Mouse (Mus musculus) hindbrain, embryonic 11.5 days (tissue): ENCODE measurements around the gene Naa15. TPM values are rescaled to one million over a fixed set of nuclear protein-coding genes. Genes with fewer than 3 reads are reported as not detected.
A peak's percentile ranks its signal among the peaks of the same experiment; 100 is the strongest.
"Not testable (repeated sequence)": the region's sequence is repeated elsewhere in the genome, so short reads cannot be mapped to it uniquely, and the experiment has no call there.

Experiments
- ATAC-seq: fragments of 200-750 bp; cut with Nextera tagmentation; 2 replicates; pipeline ENCODE4 v1.8.0; 2017; ENCODE audit warnings: mild to moderate bottlenecking, moderate TSS enrichment, moderate library complexity; ENCODE audit not compliant: low FRiP score
- DNase-seq: peaks from one replicate; pipeline ENCODE4 v3.0.0-alpha.2; 2015; ENCODE audit warnings: low spot score
- H3K27ac ChIP-seq: fragments of 300-500 bp; sonication (generic); 2 replicates; pipeline ENCODE4 v1.5.1; 2014; ENCODE audit warnings: mild to moderate bottlenecking, low read depth, low read length
- H3K27me3 ChIP-seq: fragments of 300-500 bp; sonication (generic); 2 replicates; pipeline ENCODE4 v1.6.1; 2014; ENCODE audit warnings: mild to moderate bottlenecking, low read length, moderate library complexity, mixed read lengths; ENCODE audit not compliant: control insufficient read depth, insufficient read depth
- H3K36me3 ChIP-seq: fragments of 300-500 bp; sonication (generic); 2 replicates; pipeline ENCODE4 v1.6.1; 2014; ENCODE audit warnings: mild to moderate bottlenecking, low read length, moderate library complexity, mixed read lengths; ENCODE audit not compliant: control insufficient read depth, insufficient read depth
- H3K4me1 ChIP-seq: fragments of 300-500 bp; sonication (generic); replicated peaks from 2 replicates; pipeline ENCODE4 v1.6.1; 2014; ENCODE audit warnings: low read length, mixed read lengths; ENCODE audit not compliant: control insufficient read depth, insufficient read depth
- H3K4me2 ChIP-seq: fragments of 300-500 bp; sonication (generic); replicated peaks from 2 replicates; pipeline ENCODE4 v1.6.1; 2014; ENCODE audit warnings: mild to moderate bottlenecking, low read depth, low read length
- H3K4me3 ChIP-seq: fragments of 300-500 bp; sonication (generic); 2 replicates; pipeline ENCODE4 v1.5.1; 2014; ENCODE audit warnings: low read depth, low read length
- H3K9ac ChIP-seq: fragments of 300-500 bp; sonication (generic); 2 replicates; pipeline ENCODE4 v1.6.1; 2014; ENCODE audit warnings: low read depth, low read length
- H3K9me3 ChIP-seq: fragments of 300-500 bp; sonication (generic); 2 replicates; pipeline ENCODE4 v1.6.1; 2016; ENCODE audit warnings: low read length; ENCODE audit not compliant: control insufficient read depth
- whole genome bisulfite sequencing: fragments of 180-500 bp; shearing (Covaris S2); extraction: QIAGEN DNeasy Blood & Tissue Kit; methylation state at CpG from one replicate; pipeline ENCODE4 v1.1.7; 2014; 5-methylcytosine and 5-hydroxymethylcytosine counted together
- polyA plus RNA-seq: library from polyadenylated mRNA; unstranded; fragments of >200 nt; fragmentation: Nextera tagmentation; extraction: Ambion mirVana; gene quantifications from 2 replicates; pipeline ENCODE4 v1.2.1, GENCODE M21; 2014

Naa15 gene
- polyA plus RNA-seq, 1 experiment from 2014 or later = 59.3 TPM

DNA sequence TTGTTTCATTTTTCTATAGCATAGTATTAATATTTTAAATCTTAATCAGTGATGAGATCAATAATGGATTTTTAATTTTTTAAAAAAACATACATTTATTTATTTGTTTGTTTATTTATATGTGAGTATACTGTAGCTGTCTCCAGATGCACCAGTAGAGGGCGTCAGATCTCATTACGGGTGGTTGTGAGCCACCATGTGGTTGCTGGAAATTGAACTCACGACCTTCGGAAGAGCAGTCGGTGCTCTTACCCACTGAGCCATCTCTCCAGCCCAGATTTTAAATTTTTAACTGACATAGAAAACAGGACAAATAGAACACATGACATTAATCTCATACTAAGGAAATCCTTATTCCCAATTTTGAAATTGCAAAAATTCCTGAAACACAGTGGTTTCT lies 19.4 kb downstream of the Naa15 start:
- not testable (repeated sequence) for H3K27me3 ChIP-seq, DNase-seq, H3K4me3 ChIP-seq, H3K36me3 ChIP-seq, H3K4me1 ChIP-seq, H3K27ac ChIP-seq, H3K9me3 ChIP-seq, ATAC-seq, H3K9ac ChIP-seq, H3K4me2 ChIP-seq
- WGBS = 87% methylated on average over 5 of the region's 5 CpGs

DNA sequence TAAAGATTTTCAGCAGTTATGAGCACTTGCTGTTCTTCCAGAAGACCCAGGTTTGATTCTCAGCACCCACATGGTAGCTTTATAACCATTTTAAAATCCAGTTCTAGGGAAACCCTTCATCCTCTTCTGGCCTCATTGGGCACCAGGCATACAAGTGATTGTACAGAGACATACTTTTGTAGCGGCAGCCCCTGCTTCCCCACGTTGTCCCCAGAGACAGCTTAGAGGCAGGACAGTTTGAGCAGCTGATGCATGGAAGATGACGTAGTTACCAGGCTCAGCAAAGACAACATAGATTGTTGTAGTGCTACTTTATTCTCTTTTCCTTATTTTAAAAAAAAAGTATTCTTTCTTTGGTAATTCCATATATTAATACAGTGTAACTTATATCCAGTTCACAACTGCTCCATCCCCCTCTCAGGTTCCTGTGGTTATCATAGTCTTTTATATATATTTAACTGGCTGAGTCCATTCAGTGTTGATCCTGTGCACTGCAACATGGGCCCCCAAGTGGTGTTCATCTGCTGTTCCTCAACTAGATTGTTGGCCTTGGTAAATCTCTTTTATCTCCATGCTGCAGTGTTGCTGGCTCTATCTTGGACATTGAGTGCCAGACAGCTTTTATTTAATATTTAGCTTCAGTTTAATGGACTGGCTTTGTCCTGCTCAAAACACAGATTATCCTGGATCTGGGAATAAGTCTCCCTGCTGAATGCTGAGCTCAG lies 20.1 kb downstream of the Naa15 start:
- no peak overlapping the region for H3K4me2 ChIP-seq
- DNase-seq = no peak
- H3K36me3 ChIP-seq = no peaks in the 10 kb centered on the region
- H3K27me3 ChIP-seq = no peaks in the 10 kb centered on the region
- WGBS = 84% methylated on average over 3 of the region's 3 CpGs
- no peak overlapping the region for H3K4me3 ChIP-seq
- no peak for ATAC-seq
- H3K9me3 ChIP-seq = no peaks in the 10 kb centered on the region
- H3K4me1 ChIP-seq = no peaks in the 10 kb centered on the region
- H3K27ac ChIP-seq = no peak overlapping the region
- no peak overlapping the region for H3K9ac ChIP-seq

DNA sequence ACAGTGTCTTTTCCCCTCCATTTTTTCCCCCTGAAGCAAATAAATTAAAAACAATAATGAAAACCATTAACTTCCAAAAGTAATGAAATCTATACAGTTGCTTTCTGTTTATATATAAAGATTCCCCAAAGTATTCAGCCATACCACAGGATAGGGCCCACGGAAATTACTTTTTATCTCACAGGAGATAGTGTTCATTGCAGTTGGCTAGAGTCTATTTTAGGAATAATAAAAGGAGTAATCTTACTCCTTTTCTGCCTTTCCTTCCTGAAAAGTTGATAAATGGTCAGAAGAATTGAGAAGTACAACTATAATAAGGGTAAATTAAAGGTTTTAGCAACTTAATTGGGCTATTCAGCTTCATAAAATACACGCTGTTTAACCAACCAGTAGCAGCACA lies 53.6 kb downstream of the Naa15 start:
- Histone ChIP-seq H3K4me3 (no peak overlapping the region), H3K4me1 (no peaks in the 10 kb centered on the region), H3K9ac (no peak overlapping the region), H3K4me2 (no peak overlapping the region), H3K27ac (no peak overlapping the region), H3K27me3 (no peaks in the 10 kb centered on the region), H3K36me3 (peaks cover 6% of the 10 kb centered on the region; the same call in 1 of the 2 replicates), H3K9me3 (no peaks in the 10 kb centered on the region)
- no peak for DNase-seq
- no peak for ATAC-seq
- 96% methylated on average over 2 of the region's 2 CpGs for WGBS

DNA sequence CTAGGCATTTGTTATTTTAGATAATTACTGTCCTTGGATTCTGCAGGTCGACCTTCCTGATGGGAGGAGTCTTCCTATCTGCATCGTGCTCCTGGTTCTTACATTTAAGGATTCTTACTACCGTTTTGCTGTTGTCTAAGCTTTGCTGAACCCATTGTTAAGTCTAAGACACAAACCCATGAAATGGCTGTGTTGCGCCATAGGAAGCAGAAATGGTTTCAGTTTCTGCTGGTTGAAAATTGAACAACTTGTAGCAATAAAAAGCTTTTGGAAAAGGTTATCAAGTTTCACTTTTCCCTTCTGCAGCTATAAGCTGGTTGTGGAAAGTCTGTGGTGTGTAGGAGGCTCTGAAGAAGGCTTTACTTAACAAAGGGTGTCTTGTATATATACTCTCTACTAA lies 60.8 kb downstream of the Naa15 start:
- no peaks in the 10 kb centered on the region for H3K27me3 ChIP-seq
- no peaks in the 10 kb centered on the region for H3K4me1 ChIP-seq
- no peak overlapping the region for H3K4me2 ChIP-seq
- 84% methylated on average over 4 of the region's 4 CpGs for WGBS
- ATAC-seq (no peak), DNase-seq (no peak)
- H3K9ac ChIP-seq = no peak overlapping the region
- no peaks in the 10 kb centered on the region for H3K9me3 ChIP-seq
- peaks cover 6% of the 10 kb centered on the region; the same call in 1 of the 2 replicates for H3K36me3 ChIP-seq
- H3K27ac ChIP-seq = no peak overlapping the region
- no peak overlapping the region for H3K4me3 ChIP-seq

DNA sequence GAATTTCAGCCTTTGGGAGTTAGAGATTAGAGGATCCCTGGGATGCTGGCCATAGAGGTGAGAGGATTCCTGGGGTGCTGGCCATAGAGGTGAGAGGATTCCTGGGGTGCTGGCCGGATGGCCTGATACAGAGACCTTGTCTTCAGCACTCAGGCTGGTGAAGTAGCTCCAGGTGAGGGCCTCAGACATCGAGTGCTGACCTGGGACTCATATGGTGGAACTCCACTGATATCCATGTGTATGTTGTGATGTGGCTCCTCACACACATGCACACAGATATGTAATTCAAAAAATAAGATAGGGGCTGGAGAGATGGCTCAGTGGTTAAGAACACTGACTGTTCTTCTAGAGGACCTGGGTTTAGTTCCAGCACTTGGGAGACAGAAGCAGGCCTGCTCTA lies 64.9 kb downstream of the Naa15 start:
- Histone ChIP-seq H3K9ac (no peak overlapping the region), H3K36me3 (no peaks in the 10 kb centered on the region), H3K9me3 (no peaks in the 10 kb centered on the region), H3K4me3 (no peak overlapping the region), H3K27ac (no peak overlapping the region), H3K4me2 (no peak overlapping the region), H3K4me1 (no peaks in the 10 kb centered on the region), H3K27me3 (no peaks in the 10 kb centered on the region)
- 43% methylated on average over 2 of the region's 2 CpGs for WGBS
- DNase-seq (no peak), ATAC-seq (no peak)

DNA sequence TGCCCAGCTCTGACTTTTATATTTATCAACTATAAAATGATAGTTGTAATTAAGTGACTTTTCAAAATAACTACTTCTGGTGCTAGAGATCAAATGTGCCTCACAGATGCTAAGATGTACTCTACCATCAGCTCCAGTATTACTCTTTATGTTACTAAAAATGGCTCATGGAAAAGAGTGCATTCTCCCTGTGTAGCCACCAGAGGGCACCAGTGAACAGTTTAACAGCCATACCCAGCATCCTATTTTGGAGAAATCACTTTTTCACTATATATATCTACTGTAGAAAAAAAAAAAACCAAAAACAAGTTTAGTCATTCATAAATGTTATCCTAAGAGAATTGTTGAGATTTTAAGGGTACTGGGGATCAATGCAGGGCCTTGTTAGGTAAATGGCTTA lies 66.1 kb downstream of the Naa15 start:
- Histone ChIP-seq H3K9ac (no peak overlapping the region), H3K9me3 (no peaks in the 10 kb centered on the region), H3K36me3 (no peaks in the 10 kb centered on the region), H3K4me3 (no peak overlapping the region), H3K4me1 (no peaks in the 10 kb centered on the region), H3K4me2 (no peak overlapping the region), H3K27me3 (no peaks in the 10 kb centered on the region), H3K27ac (no peak overlapping the region)
- ATAC-seq = no peak
- DNase-seq = peak; percentile 77

DNA sequence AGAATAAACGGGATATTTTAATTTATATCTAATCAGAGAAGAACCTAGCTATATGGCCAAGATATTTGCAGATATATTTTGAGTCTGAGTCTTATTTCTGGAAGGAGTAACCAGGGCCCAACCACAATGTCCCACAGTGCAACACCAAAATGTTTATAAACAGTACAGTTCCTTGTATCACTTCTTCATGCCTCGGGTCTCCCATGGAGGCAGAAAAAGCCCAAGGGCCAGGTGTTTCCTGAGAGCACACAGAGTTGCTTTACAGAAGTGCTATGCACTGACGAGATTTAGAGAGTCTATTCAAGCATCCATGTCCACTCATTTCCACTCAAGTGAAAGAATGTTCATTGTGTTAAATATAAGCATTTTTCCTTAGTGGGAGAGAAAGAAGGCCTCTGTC lies 66.9 kb downstream of the Naa15 start:
- H3K36me3 ChIP-seq = no peaks in the 10 kb centered on the region
- no peaks in the 10 kb centered on the region for H3K4me1 ChIP-seq
- DNase-seq = no peak
- 60% methylated on average over 3 of the region's 3 CpGs for WGBS
- no peak overlapping the region for H3K27ac ChIP-seq
- H3K4me3 ChIP-seq = no peak overlapping the region
- no peak for ATAC-seq
- H3K27me3 ChIP-seq = no peaks in the 10 kb centered on the region
- no peak overlapping the region for H3K9ac ChIP-seq
- no peaks in the 10 kb centered on the region for H3K9me3 ChIP-seq
- no peak overlapping the region for H3K4me2 ChIP-seq

DNA sequence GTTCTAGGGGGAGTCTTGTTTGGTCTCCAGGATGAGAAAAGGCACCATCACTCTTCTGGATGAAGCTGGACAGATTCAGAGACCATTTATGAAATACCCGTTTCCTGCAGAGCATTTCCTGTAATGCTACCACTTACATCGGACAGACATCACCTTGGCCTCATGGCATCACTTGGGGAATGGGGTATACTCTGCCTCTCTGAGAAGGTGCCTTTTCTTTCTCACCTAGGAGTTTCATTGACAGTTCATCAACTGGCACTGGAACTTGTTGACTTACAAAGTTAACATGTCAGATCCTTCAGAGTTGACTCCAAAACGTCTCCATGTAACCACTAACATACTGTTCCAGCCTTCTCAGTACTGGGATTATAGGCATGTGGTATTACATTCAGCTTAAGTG lies 67.8 kb downstream of the Naa15 start:
- DNase-seq = no peak
- Histone ChIP-seq H3K36me3 (no peaks in the 10 kb centered on the region), H3K4me2 (peak overlapping the region; percentile 83), H3K27me3 (no peaks in the 10 kb centered on the region), H3K4me3 (peak overlapping the region; percentile 69; the same call in 1 of the 2 replicates), H3K9me3 (no peaks in the 10 kb centered on the region), H3K9ac (peak overlapping the region; percentile 85; the same call in 1 of the 2 replicates), H3K4me1 (no peaks in the 10 kb centered on the region), H3K27ac (no peak overlapping the region)
- 81% methylated on average over 3 of the region's 3 CpGs for WGBS
- no peak for ATAC-seq

DNA sequence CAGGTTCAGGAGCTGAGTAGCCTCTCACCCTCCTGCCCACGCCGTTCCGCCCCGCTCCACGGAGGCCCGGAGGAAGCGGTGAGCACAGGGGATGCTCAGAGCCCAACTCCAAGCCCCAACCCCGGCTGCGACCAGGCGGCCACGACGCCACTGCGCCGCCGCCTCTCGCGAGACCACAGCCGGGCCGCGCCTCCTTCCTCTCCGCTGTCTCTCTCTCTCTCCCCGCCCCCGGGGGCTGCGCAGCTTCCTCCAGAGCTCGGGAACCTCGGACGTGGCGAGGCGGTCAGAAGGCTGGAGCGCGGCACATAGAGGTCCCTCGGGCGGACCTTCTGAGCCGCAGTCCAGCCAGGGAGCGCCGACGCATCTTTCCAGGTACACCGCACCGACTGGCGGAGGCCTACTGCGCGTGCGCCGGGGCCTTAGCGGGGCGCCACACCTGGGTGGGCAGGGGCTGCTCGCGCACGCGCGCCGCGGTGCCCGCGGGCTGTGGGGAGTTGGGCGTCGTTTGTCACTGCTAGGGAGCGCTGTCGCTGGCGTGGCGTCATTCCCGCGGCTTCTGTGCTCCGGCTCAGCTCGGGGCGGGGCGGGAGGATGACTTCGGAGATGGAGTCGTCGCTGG lies 68.9 kb downstream of the Naa15 start, which contains the start of gene Rab33b:
Gene Rab33b (plus strand): TSS at position 180 of the 619 bp plus-strand sequence.
- H3K9ac ChIP-seq = peak within 1 kb of the TSS; percentile 85
- H3K4me1 ChIP-seq = no peaks in the 10 kb centered on the region
- H3K27me3 ChIP-seq = no peaks in the 10 kb centered on the region
- ATAC-seq = peak; percentile 95
- H3K27ac ChIP-seq = peak within 1 kb of the TSS; percentile 88
- H3K9me3 ChIP-seq = no peaks in the 10 kb centered on the region
- DNase-seq = peak; percentile 95
- under 1% methylated on average over 68 of the region's 70 CpGs for WGBS
- peak within 1 kb of the TSS; percentile 69 for H3K4me3 ChIP-seq
- peak within 1 kb of the TSS; percentile 83 for H3K4me2 ChIP-seq
- no peaks in the 10 kb centered on the region for H3K36me3 ChIP-seq
